Mouse (Mus musculus) G1E (cell line): Measurements from ENCODE around the gene Acot1. TPM values are rescaled to one million over a fixed set of nuclear protein-coding genes. Genes with fewer than 3 reads are reported as not detected.

Source experiments
- ATAC-seq: 2 replicates; pipeline ENCODE4 v1.8.0; 2016; ENCODE audit warnings: mild to moderate bottlenecking; ENCODE audit not compliant: insufficient number of reproducible peaks, poor library complexity, low FRiP score, severe bottlenecking; ENCODE audit errors: extremely low read depth
- DNase-seq: peaks from one replicate; pipeline ENCODE4 v3.0.0; 2012; ENCODE audit warnings: low spot score
- H3K27me3 ChIP-seq: 2 replicates; pipeline ENCODE4 v1.6.1; 2012; ENCODE audit warnings: mild to moderate bottlenecking, low read length, inconsistent platforms; ENCODE audit not compliant: insufficient read depth
- H3K36me3 ChIP-seq: replicated peaks from 2 replicates; pipeline ENCODE3; 2012; ENCODE audit warnings: mild to moderate bottlenecking, inconsistent platforms
- H3K4me1 ChIP-seq: 2 replicates; pipeline ENCODE4 v1.6.1; 2012; ENCODE audit warnings: low read depth, low read length, inconsistent platforms, mixed read lengths; ENCODE audit not compliant: insufficient read depth
- H3K4me3 ChIP-seq: 2 replicates; pipeline ENCODE4 v1.5.1; 2012; ENCODE audit warnings: low read depth, mild to moderate bottlenecking, inconsistent platforms, low read length, moderate library complexity, mixed read lengths
- H3K9me3 ChIP-seq: replicated peaks from 2 replicates; pipeline ENCODE4 v1.6.1; 2012; ENCODE audit warnings: inconsistent platforms
- CTCF ChIP-seq: IDR thresholded peaks from 2 replicates; pipeline ENCODE4 v1.5.1; 2012; ENCODE audit warnings: low read depth, low read length, inconsistent platforms, mixed read lengths
- GATA1 ChIP-seq: IDR thresholded peaks from 2 replicates; pipeline ENCODE4 v1.6.1; 2012; ENCODE audit warnings: borderline replicate concordance, low read length, inconsistent platforms, mixed read lengths
- GATA2 ChIP-seq: IDR thresholded peaks from 2 replicates; pipeline ENCODE4 v1.6.1; 2012; ENCODE audit warnings: low read depth, low read length, inconsistent platforms, borderline replicate concordance
- POLR2AphosphoS5 ChIP-seq: IDR thresholded peaks from 2 replicates; pipeline ENCODE4 v1.6.1; 2012; ENCODE audit warnings: low read depth, low read length, inconsistent platforms; ENCODE audit not compliant: insufficient replicate concordance
- TAL1 ChIP-seq: conservative IDR thresholded peaks from 2 replicates; pipeline ENCODE4 v1.6.1; 2012; ENCODE audit warnings: low read depth, low read length, inconsistent platforms, mixed read lengths
- polyA plus RNA-seq: library from polyadenylated mRNA; stranded (reverse); fragments of >175 nt; gene quantifications from 2 replicates; pipeline ENCODE4 v1.2.3, GENCODE M21; 2012
- total RNA-seq, 2 experiments: library from RNA; stranded (forward) in 1 of 2; stranded (reverse) in 1 of 2; fragments of 200-1000 nt in 1 of 2; fragments of >200 nt in 1 of 2; fragmentation: Nextera tagmentation in 1 of 2; gene quantifications; 2 replicates each; pipeline ENCODE4 v1.2.3; 2014 to 2017

The Acot1 gene
- total and polyA plus RNA-seq, 3 experiments, result 0.11 TPM; not detected in 2

GRCm38 (mm10) chr12:84000418-84000817, 8.9 kb upstream of the Acot1 start:
- TF ChIP-seq GATA1 (no peak), GATA2 (no peak), CTCF (no peak), TAL1 (no peak), POLR2AphosphoS5 (no peak)
- Histone ChIP-seq H3K9me3 (peaks cover 10% of the 10 kb centered on the region), H3K4me1 (no peaks in the 10 kb centered on the region), H3K27me3 (peaks cover 14% of the 10 kb centered on the region), H3K4me3 (no peak overlapping the region), H3K36me3 (no peaks in the 10 kb centered on the region)
- DNase-seq (no peak), ATAC-seq (no peak)

GRCm38 (mm10) chr12:84003866-84004265, 5.4 kb upstream of the Acot1 start:
- no peak for ATAC-seq
- no peak for DNase-seq
- H3K4me1 ChIP-seq, result no peaks in the 10 kb centered on the region
- TF ChIP-seq GATA1, result no peak
- no peak for TF ChIP-seq CTCF
- TF ChIP-seq GATA2, result no peak
- TF ChIP-seq TAL1, result no peak
- TF ChIP-seq POLR2AphosphoS5, result no peak
- H3K27me3 ChIP-seq, result peaks cover 12% of the 10 kb centered on the region; the same call in 1 of the 2 replicates
- no peak overlapping the region for H3K4me3 ChIP-seq
- H3K9me3 ChIP-seq, result peaks cover 4% of the 10 kb centered on the region
- no peaks in the 10 kb centered on the region for H3K36me3 ChIP-seq

DNA sequence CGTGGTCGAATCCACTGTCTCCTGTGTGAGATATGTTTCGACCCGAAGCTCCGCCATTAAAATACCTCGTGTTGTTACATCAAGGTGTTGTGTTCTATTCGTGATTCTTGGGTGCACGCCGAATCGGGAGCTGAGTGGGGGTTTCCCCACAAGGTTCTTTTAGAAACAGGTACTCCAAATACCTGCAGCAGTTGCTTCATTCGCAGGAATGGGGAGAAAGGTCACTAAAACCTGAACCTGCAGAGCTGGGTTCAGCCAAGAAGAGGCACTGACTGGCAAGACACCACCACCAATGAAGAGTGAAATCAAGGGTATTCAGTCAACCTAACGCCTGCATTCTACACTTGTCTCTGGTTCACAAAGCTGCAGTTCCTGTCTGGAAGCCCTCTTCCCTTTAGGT, 1.0 kb upstream of the Acot1 start:
- H3K36me3 ChIP-seq, result no peaks in the 10 kb centered on the region
- H3K27me3 ChIP-seq, result peaks cover 23% of the 10 kb centered on the region
- no peaks in the 10 kb centered on the region for H3K4me1 ChIP-seq
- TF ChIP-seq CTCF, result no peak
- TF ChIP-seq GATA1, result no peak
- no peak for TF ChIP-seq POLR2AphosphoS5
- no peak for TF ChIP-seq GATA2
- no peak for TF ChIP-seq TAL1
- ATAC-seq, result no peak
- DNase-seq, result no peak
- H3K4me3 ChIP-seq, result no peak overlapping the region
- peaks cover 4% of the 10 kb centered on the region for H3K9me3 ChIP-seq

DNA sequence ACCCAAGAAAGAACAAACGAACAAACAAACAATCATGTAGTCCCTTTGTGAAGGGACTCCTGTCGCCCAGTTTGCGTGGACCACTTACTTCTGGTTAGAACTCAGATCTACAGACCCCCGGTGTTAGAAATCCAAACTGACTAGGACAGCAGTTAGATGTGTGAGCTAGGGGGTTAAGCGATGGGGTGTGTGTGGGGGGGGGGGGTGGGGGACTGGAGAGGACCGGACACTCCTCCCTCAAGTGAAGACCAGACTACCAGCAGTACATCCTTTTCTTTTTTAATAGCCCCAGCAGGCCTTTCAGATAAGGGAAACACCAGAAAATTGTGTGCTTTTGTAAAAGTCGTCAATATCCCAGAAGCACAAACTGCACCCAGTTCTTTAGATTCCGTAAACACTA, 561 bp upstream of the Acot1 start:
- Histone ChIP-seq H3K36me3 (no peaks in the 10 kb centered on the region), H3K9me3 (peaks cover 4% of the 10 kb centered on the region), H3K4me3 (no peak overlapping the region), H3K4me1 (no peaks in the 10 kb centered on the region), H3K27me3 (peaks cover 23% of the 10 kb centered on the region)
- TF ChIP-seq GATA2, result no peak
- TF ChIP-seq POLR2AphosphoS5, result no peak
- TF ChIP-seq TAL1, result no peak
- DNase-seq (no peak), ATAC-seq (no peak)

DNA sequence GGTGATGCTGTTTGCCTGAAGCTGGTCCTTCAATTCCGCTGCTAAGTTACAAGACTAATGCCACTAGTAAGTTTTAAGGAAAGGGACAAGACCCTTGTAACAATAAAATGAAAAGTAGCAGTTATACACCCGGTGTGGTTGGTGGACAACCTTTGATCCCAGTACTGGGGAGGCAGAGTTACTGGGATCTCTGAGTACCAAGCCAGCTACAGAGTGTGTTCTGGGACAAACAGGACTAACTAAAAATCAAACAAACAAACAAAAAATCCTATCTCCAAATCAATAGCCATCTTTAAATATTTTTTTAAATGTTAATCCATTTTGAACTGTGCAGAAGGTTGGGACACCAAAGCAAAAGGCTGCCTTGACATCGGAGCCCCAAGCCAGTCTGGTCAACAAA, 911 bp downstream of the Acot1 start:
- peaks cover 4% of the 10 kb centered on the region for H3K9me3 ChIP-seq
- H3K27me3 ChIP-seq, result peaks cover 29% of the 10 kb centered on the region
- H3K4me1 ChIP-seq, result peaks cover 6% of the 10 kb centered on the region
- DNase-seq, result no peak
- no peaks in the 10 kb centered on the region for H3K36me3 ChIP-seq
- TF ChIP-seq CTCF (no peak), POLR2AphosphoS5 (no peak), GATA2 (no peak), GATA1 (no peak), TAL1 (no peak)
- ATAC-seq, result no peak
- H3K4me3 ChIP-seq, result no peak overlapping the region

DNA sequence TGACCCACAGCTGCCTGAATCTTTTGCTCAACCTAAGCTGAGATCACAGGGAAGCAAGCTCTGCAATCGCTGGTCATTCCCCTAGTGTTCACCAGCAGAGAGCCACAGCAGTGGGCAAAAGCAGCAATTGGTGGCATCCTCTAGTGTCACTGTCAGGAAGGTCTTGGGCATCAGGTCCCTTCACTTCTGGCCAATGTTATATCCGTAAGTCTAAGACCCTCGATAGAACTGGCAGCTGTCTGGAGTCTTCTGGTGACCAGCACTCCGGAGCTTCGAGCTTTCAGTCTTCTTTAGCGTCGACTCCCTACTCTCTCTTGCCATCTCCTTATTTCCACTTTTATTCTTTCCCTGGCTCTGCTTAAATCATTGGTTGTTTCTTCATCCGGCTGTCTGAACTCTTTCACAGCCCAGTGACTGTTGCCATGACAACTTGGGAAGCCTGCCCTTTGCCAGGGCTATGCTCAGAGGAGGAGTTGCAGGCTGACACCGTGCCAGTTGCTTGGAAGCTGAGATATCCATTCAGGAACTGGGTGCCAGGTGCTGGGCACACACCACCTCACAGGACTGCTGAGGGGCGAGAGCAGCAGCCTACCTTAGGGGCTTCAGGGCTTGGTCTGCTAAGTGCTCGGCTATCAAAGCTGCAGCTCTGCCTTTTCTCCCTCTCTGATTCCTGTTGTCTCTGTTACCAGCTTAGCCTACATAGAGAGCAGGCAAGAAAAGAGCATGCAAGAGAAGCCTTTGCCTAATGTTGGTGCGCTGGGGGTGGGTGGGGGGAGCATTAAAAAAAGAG, 2.2 kb downstream of the Acot1 start:
- ATAC-seq (no peak), DNase-seq (no peak)
- H3K27me3 ChIP-seq, result peaks cover 32% of the 10 kb centered on the region
- H3K9me3 ChIP-seq, result peaks cover 4% of the 10 kb centered on the region
- H3K4me3 ChIP-seq, result no peak overlapping the region
- TF ChIP-seq TAL1, result no peak
- TF ChIP-seq GATA2, result no peak
- TF ChIP-seq CTCF, result no peak
- TF ChIP-seq GATA1, result no peak
- TF ChIP-seq POLR2AphosphoS5, result no peak
- H3K36me3 ChIP-seq, result no peaks in the 10 kb centered on the region
- peaks cover 10% of the 10 kb centered on the region for H3K4me1 ChIP-seq
